In the genomic region with DNA sequence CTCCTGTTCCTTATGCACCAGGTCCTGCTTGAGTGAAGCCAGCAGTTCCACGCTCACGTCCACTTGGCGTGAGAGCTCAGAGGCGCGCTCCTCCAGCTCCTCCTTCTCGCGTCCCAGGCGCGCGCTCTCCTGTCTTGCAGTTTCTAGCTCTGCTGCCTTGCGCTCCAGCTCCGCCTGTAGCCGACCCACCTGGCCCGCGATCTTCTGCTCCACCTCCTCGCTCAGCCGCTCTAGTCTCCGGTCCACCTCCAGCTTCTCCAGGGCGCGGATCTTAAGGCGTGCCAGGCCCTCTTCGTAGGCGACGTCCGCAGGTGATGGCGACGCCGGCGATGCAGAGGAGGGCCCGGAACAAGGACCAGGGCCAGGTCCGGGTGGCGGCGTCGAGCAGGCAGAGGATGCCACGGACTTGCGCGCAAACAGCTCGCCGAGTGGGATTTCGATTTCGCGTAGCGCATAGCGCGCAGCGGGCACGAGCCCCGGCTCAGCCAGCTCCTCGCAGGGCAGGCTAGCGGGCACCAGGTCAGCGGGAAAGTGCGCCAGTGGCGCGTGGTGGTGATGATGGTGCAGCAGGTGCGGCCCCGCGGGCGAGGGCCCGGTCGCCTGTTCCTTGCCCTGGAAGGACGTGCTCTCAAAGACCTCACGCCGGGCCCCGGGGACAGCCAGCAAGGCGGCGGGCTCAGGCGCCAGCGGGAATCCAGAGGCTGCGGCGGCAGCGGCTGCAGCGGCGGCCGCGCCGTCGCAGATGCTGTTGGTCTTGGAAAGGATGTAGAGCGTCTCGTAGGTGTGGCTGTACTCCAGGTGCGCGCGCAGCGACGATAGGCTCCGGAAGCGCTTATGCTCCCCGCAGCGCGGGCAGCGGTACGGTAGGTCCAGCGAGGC, we compare ENCODE assay signal across 8 mouse cellular contexts. TPM values are rescaled to one million over a fixed set of nuclear protein-coding genes. Genes with fewer than 3 reads are reported as not detected.
DNase-seq lines count a peak whose midpoint lies in the region; ATAC-seq and TF ChIP-seq lines count a peak whose summit lies in the region.

No protein-coding gene starts in this region.

- no peaks in the 10 kb centered on the region for H3K9me3 ChIP-seq in heart, postnatal 0 days (replicated peaks; ENCODE audit: control insufficient read depth, low read length)
- no peaks in the 10 kb centered on the region for H3K9me3 ChIP-seq in forebrain, embryonic 14.5 days (replicated peaks; ENCODE audit: control insufficient read depth, low read length)
- H3K9me3 ChIP-seq in liver, embryonic 16.5 days (replicated peaks; ENCODE audit: control insufficient read depth, low read length), result no peaks in the 10 kb centered on the region

- peak overlapping the region; percentile 13; the same call in 1 of the 2 replicates for H3K4me2 ChIP-seq in heart, postnatal 0 days (ENCODE audit: low read depth, low read length)
- H3K4me2 ChIP-seq in forebrain, embryonic 14.5 days (ENCODE audit: low read length), result peak overlapping the region; percentile 49
- H3K4me2 ChIP-seq in liver, embryonic 16.5 days (ENCODE audit: low read depth, low read length), result 0 out of 2 replicates have a peak overlapping the region, but pooled peaks have one; percentile 1

- H3K9ac ChIP-seq in heart, postnatal 0 days (replicated peaks; ENCODE audit: low read depth, low read length), result no peak overlapping the region
- H3K9ac ChIP-seq in forebrain, embryonic 14.5 days (ENCODE audit: low read length), result peak overlapping the region; percentile 25; the same call in 1 of the 2 replicates
- H3K9ac ChIP-seq in liver, embryonic 16.5 days (ENCODE audit: low read depth, low read length), result no peak overlapping the region

- H3K27me3 ChIP-seq in heart, postnatal 0 days (ENCODE audit: control insufficient read depth, insufficient read depth, low read length), result peaks cover 47% of the 10 kb centered on the region
- H3K27me3 ChIP-seq in forebrain, embryonic 14.5 days (replicated peaks; ENCODE audit: control insufficient read depth, insufficient read depth, low read length), result peaks cover 33% of the 10 kb centered on the region
- peaks cover 35% of the 10 kb centered on the region for H3K27me3 ChIP-seq in liver, embryonic 16.5 days (ENCODE audit: control insufficient read depth, insufficient read depth, low read depth, low read length)

- DNase-seq in heart, postnatal 0 days (ENCODE audit: low spot score), result no peak
- DNase-seq in heart, adult 8-10 months (ENCODE audit: low spot score), result no peak
- DNase-seq in forebrain, embryonic 14.5 days (ENCODE audit: low spot score), result peak; percentile 52
- no peak for DNase-seq in T-cell, adult 2 months (ENCODE audit: low spot score)
- no peak for DNase-seq in MN1 (ENCODE audit: low spot score)
- DNase-seq in natural killer cell, adult 2 months (ENCODE audit: low spot score in 2 of 2), result no peak

- H3K4me3 ChIP-seq in heart, postnatal 0 days (ENCODE audit: low read depth, low read length), result peak overlapping the region; percentile 22
- H3K4me3 ChIP-seq in forebrain, embryonic 14.5 days (ENCODE audit: low read depth, low read length), result peak overlapping the region; percentile 29
- peak overlapping the region; percentile 11; the same call in 1 of the 2 replicates for H3K4me3 ChIP-seq in liver, embryonic 16.5 days (ENCODE audit: low read depth, low read length)

- WGBS in heart, postnatal 0 days, result 4% methylated on average over 87 of the region's 92 CpGs
- WGBS in forebrain, embryonic 14.5 days, result 3% methylated on average over 78 of the region's 92 CpGs
- 6% methylated on average over 92 of the region's 92 CpGs for WGBS in liver, embryonic 16.5 days (ENCODE audit: insufficient replicate concordance)

- no peak overlapping the region for H3K27ac ChIP-seq in heart, postnatal 0 days (ENCODE audit: low read depth)
- H3K27ac ChIP-seq in forebrain, embryonic 14.5 days (ENCODE audit: low read depth, low read length), result no peak overlapping the region
- H3K27ac ChIP-seq in liver, embryonic 16.5 days (ENCODE audit: low read length), result no peak overlapping the region

- ATAC-seq in heart, postnatal 0 days (ENCODE audit: insufficient read depth, low read depth), result no peak
- peak; percentile 43 for ATAC-seq in activated CD4-positive, CD25-positive, alpha-beta regulatory T cell, adult 4 months
- ATAC-seq in forebrain, embryonic 14.5 days, result no peak
- ATAC-seq in liver, embryonic 16.5 days (ENCODE audit: low read depth), result no peak

- no peak for TF ChIP-seq EP300 in heart, postnatal 0 days (IDR thresholded peaks at IDR 0.05; ENCODE audit: low read depth)

- no peaks in the 10 kb centered on the region for H3K4me1 ChIP-seq in heart, postnatal 0 days (ENCODE audit: control insufficient read depth, insufficient read depth)
- no peaks in the 10 kb centered on the region for H3K4me1 ChIP-seq in forebrain, embryonic 14.5 days (ENCODE audit: control insufficient read depth, insufficient read depth, low read length)
- H3K4me1 ChIP-seq in liver, embryonic 16.5 days (ENCODE audit: control insufficient read depth, low read depth, low read length), result no peaks in the 10 kb centered on the region; the same call in 1 of the 2 replicates

- TF ChIP-seq CTCF in heart, postnatal 0 days (IDR thresholded peaks at IDR 0.05; ENCODE audit: low read depth), result no peak

- no peaks in the 10 kb centered on the region for H3K36me3 ChIP-seq in heart, postnatal 0 days (replicated peaks; ENCODE audit: control insufficient read depth, insufficient read depth, low read length)
- no peaks in the 10 kb centered on the region for H3K36me3 ChIP-seq in forebrain, embryonic 14.5 days (ENCODE audit: control insufficient read depth, insufficient read depth, low read length)
- H3K36me3 ChIP-seq in liver, embryonic 16.5 days (ENCODE audit: control insufficient read depth, insufficient read depth), result no peaks in the 10 kb centered on the region

RNA-seq across cellular contexts. Expression of gene Fbxo41, which starts 18.7 kb away (rescaled TPM):
- total RNA-seq in heart, postnatal 0 days (2014; rRNA removed; ENCODE audit: low replicate concordance), result 0.11 TPM in 1 of 2 replicates, not detected in the other
- polyA plus RNA-seq in heart, postnatal 0 days (2015; fragmentation: Nextera tagmentation; extraction: Ambion mirVana), result not detected in 2 replicates
- total RNA-seq in heart, adult 8-10 months (2022), result under 1 TPM in 2 of 4 experiments, not detected in 2; 0.03 TPM
- under 1 TPM in 1 of 2 experiments, not detected in 1; 0.05 TPM for polyA plus RNA-seq in activated CD4-positive, CD25-positive, alpha-beta regulatory T cell, adult 4 months (2017; shearing (Covaris generic))
- 4.7 and 5.4 TPM in 2 replicates for polyA plus RNA-seq in forebrain, embryonic 14.5 days (2014; fragmentation: Nextera tagmentation; extraction: Ambion mirVana)
- not detected in 2 replicates for polyA plus RNA-seq in liver, embryonic 16.5 days (2015; fragmentation: Nextera tagmentation; extraction: Ambion mirVana)

RNA-seq across cellular contexts. Expression of gene Egr4, which starts 29.3 kb away (rescaled TPM):
- total RNA-seq in heart, postnatal 0 days (2014; rRNA removed; ENCODE audit: low replicate concordance), result not detected in 2 replicates
- polyA plus RNA-seq in heart, postnatal 0 days (2015; fragmentation: Nextera tagmentation; extraction: Ambion mirVana), result not detected in 2 replicates
- not detected for total RNA-seq in heart, adult 8-10 months (2022)
- polyA plus RNA-seq in activated CD4-positive, CD25-positive, alpha-beta regulatory T cell, adult 4 months (2017; shearing (Covaris generic)), result not detected
- polyA plus RNA-seq in forebrain, embryonic 14.5 days (2014; fragmentation: Nextera tagmentation; extraction: Ambion mirVana), result not detected in 2 replicates
- not detected in 2 replicates for polyA plus RNA-seq in liver, embryonic 16.5 days (2015; fragmentation: Nextera tagmentation; extraction: Ambion mirVana)

RNA-seq across cellular contexts. Expression of gene Pradc1, which starts 32.3 kb away (rescaled TPM):
- total RNA-seq in heart, postnatal 0 days (2014; rRNA removed; ENCODE audit: low replicate concordance), result 14.7 and 20.4 TPM in 2 replicates
- polyA plus RNA-seq in heart, postnatal 0 days (2015; fragmentation: Nextera tagmentation; extraction: Ambion mirVana), result 33.9 and 35.9 TPM in 2 replicates
- total RNA-seq in heart, adult 8-10 months (2022), result 10 to 100 TPM; 11.5 to 12.6 (median 12.0) TPM
- 10 to 100 TPM; 17.9 to 24.1 TPM for polyA plus RNA-seq in activated CD4-positive, CD25-positive, alpha-beta regulatory T cell, adult 4 months (2017; shearing (Covaris generic))
- 22.4 and 25.2 TPM in 2 replicates for polyA plus RNA-seq in forebrain, embryonic 14.5 days (2014; fragmentation: Nextera tagmentation; extraction: Ambion mirVana)
- polyA plus RNA-seq in liver, embryonic 16.5 days (2015; fragmentation: Nextera tagmentation; extraction: Ambion mirVana), result 23.4 and 23.9 TPM in 2 replicates

RNA-seq across cellular contexts. Expression of gene Cct7, which starts 32.8 kb away (rescaled TPM):
- total RNA-seq in heart, postnatal 0 days (2014; rRNA removed; ENCODE audit: low replicate concordance), result 137 and 138 TPM in 2 replicates
- polyA plus RNA-seq in heart, postnatal 0 days (2015; fragmentation: Nextera tagmentation; extraction: Ambion mirVana), result 243 and 246 TPM in 2 replicates
- total RNA-seq in heart, adult 8-10 months (2022), result 100 to 1,000 TPM; 135 to 164 (median 150) TPM
- 100 to 1,000 TPM; 290 to 307 TPM for polyA plus RNA-seq in activated CD4-positive, CD25-positive, alpha-beta regulatory T cell, adult 4 months (2017; shearing (Covaris generic))
- polyA plus RNA-seq in forebrain, embryonic 14.5 days (2014; fragmentation: Nextera tagmentation; extraction: Ambion mirVana), result 727 and 759 TPM in 2 replicates
- polyA plus RNA-seq in liver, embryonic 16.5 days (2015; fragmentation: Nextera tagmentation; extraction: Ambion mirVana), result 224 and 249 TPM in 2 replicates

RNA-seq across cellular contexts. Expression of gene Smyd5, which starts 52.3 kb away (rescaled TPM):
- total RNA-seq in heart, postnatal 0 days (2014; rRNA removed; ENCODE audit: low replicate concordance), result 15.0 and 22.7 TPM in 2 replicates
- 13.1 and 16.0 TPM in 2 replicates for polyA plus RNA-seq in heart, postnatal 0 days (2015; fragmentation: Nextera tagmentation; extraction: Ambion mirVana)
- 10 to 100 TPM; 10.8 to 12.4 (median 11.6) TPM for total RNA-seq in heart, adult 8-10 months (2022)
- polyA plus RNA-seq in activated CD4-positive, CD25-positive, alpha-beta regulatory T cell, adult 4 months (2017; shearing (Covaris generic)), result 10 to 100 TPM; 21.2 to 27.0 TPM
- polyA plus RNA-seq in forebrain, embryonic 14.5 days (2014; fragmentation: Nextera tagmentation; extraction: Ambion mirVana), result 37.2 and 41.3 TPM in 2 replicates
- polyA plus RNA-seq in liver, embryonic 16.5 days (2015; fragmentation: Nextera tagmentation; extraction: Ambion mirVana), result 18.1 and 18.9 TPM in 2 replicates
